Mouse (Mus musculus): Measurements from ENCODE around the gene Spata46.

Spata46 gene

GRCm38 (mm10) chr1:170308503-170308902 lies at the start of gene Spata46:
Spata46 (plus strand) TSS chr1:170308803.
- CTCF ChIA-PET: no interaction called here

- CTCF ChIA-PET: no interaction called here
Observed at GRCm38 (mm10) chr1:170270281-170270680, 38.3 kb upstream of the Spata46 start.

- CTCF ChIA-PET: no interaction called here
Observed at GRCm38 (mm10) chr1:170270696-170271095, 37.9 kb upstream of the Spata46 start.

GRCm38 (mm10) chr1:170273252-170273651 lies 35.4 kb upstream of the Spata46 start:
- CTCF ChIA-PET: no interaction called here

- CTCF ChIA-PET: no interaction called here
Observed at GRCm38 (mm10) chr1:170277016-170277415, 31.6 kb upstream of the Spata46 start, which contains the start of gene Sh2d1b1. Sh2d1b1 (plus strand) TSS chr1:170277320.

GRCm38 (mm10) chr1:170282415-170283129 lies 26.0 kb upstream of the Spata46 start:
- CTCF ChIA-PET: no interaction called here

- CTCF ChIA-PET: no interaction called here
Observed at GRCm38 (mm10) chr1:170292239-170292951, 16.2 kb upstream of the Spata46 start.

- CTCF ChIA-PET: no interaction called here
Observed at GRCm38 (mm10) chr1:170293257-170293656, 15.3 kb upstream of the Spata46 start.

- CTCF ChIA-PET: no interaction called here
Observed at GRCm38 (mm10) chr1:170294786-170295570, 13.6 kb upstream of the Spata46 start.

GRCm38 (mm10) chr1:170299496-170299895 lies 9.1 kb upstream of the Spata46 start:
- CTCF ChIA-PET: no interaction called here

- CTCF ChIA-PET: no interaction called here
Observed at GRCm38 (mm10) chr1:170301686-170302085, 6.9 kb upstream of the Spata46 start.

GRCm38 (mm10) chr1:170302456-170302855 lies 6.1 kb upstream of the Spata46 start:
- CTCF ChIA-PET: no interaction called here

GRCm38 (mm10) chr1:170303103-170303502 lies 5.5 kb upstream of the Spata46 start:
- CTCF ChIA-PET: no interaction called here

- CTCF ChIA-PET: no interaction called here
Observed at GRCm38 (mm10) chr1:170305002-170305401, 3.6 kb upstream of the Spata46 start.

- CTCF ChIA-PET: no interaction called here
Observed at GRCm38 (mm10) chr1:170306232-170306631, 2.4 kb upstream of the Spata46 start, which contains the start of gene Gm7694. Gm7694 (minus strand) TSS chr1:170306332.

- CTCF ChIA-PET: no interaction called here
Observed at GRCm38 (mm10) chr1:170311431-170311830, 2.8 kb downstream of the Spata46 start.

GRCm38 (mm10) chr1:170322046-170322445 lies 13.4 kb downstream of the Spata46 start:
- CTCF ChIA-PET: no interaction called here

- CTCF ChIA-PET: no interaction called here
Observed at GRCm38 (mm10) chr1:170323001-170323400, 14.4 kb downstream of the Spata46 start.

- CTCF ChIA-PET: no interaction called here
Observed at GRCm38 (mm10) chr1:170324312-170324711, 15.7 kb downstream of the Spata46 start.

GRCm38 (mm10) chr1:170325277-170325676 lies 16.7 kb downstream of the Spata46 start:
- CTCF ChIA-PET: no interaction called here

GRCm38 (mm10) chr1:170331926-170332325 lies 23.3 kb downstream of the Spata46 start:
- CTCF ChIA-PET: no interaction called here

- CTCF ChIA-PET: no interaction called here
Observed at GRCm38 (mm10) chr1:170332775-170333174, 24.2 kb downstream of the Spata46 start.

- CTCF ChIA-PET: no interaction called here
Observed at GRCm38 (mm10) chr1:170339943-170340342, 31.3 kb downstream of the Spata46 start.
